Mouse (Mus musculus): ENCODE results near the gene Stx1b. TPM values are rescaled to one million over a fixed set of nuclear protein-coding genes. Genes with fewer than 3 reads are reported as not detected.
"Not testable (repeated sequence)": the region's sequence is repeated elsewhere in the genome, so short reads cannot be mapped to it uniquely, and the experiment has no call there.

Gene Stx1b
- polyA plus RNA-seq, 1 experiment from 2014 or later = 16.3 TPM

- Histone ChIP-seq H3K36me3 (peaks cover 64% of the 10 kb centered on the region), H3K27ac (replicated peaks) (no peak overlapping the region), H3K4me3 (no peak overlapping the region), H3K27me3 (no peaks in the 10 kb centered on the region), H3K9me3 (no peaks in the 10 kb centered on the region), H3K9ac (replicated peaks) (no peak overlapping the region), H3K4me1 (0 out of 2 replicates have a peak, but pooled peaks cover 5% of the 10 kb centered on the region), H3K4me2 (replicated peaks) (no peak overlapping the region)
- no peak for ATAC-seq (ENCODE audit: low FRiP score, low read depth)
- 90% methylated on average over 13 of the region's 13 CpGs for WGBS
Observed at GRCm38 (mm10) chr7:127799211-127799610, 25.1 kb downstream of the Stx1b start.

GRCm38 (mm10) chr7:127798591-127798990 lies 25.8 kb downstream of the Stx1b start:
- H3K36me3 ChIP-seq = peaks cover 69% of the 10 kb centered on the region

DNA sequence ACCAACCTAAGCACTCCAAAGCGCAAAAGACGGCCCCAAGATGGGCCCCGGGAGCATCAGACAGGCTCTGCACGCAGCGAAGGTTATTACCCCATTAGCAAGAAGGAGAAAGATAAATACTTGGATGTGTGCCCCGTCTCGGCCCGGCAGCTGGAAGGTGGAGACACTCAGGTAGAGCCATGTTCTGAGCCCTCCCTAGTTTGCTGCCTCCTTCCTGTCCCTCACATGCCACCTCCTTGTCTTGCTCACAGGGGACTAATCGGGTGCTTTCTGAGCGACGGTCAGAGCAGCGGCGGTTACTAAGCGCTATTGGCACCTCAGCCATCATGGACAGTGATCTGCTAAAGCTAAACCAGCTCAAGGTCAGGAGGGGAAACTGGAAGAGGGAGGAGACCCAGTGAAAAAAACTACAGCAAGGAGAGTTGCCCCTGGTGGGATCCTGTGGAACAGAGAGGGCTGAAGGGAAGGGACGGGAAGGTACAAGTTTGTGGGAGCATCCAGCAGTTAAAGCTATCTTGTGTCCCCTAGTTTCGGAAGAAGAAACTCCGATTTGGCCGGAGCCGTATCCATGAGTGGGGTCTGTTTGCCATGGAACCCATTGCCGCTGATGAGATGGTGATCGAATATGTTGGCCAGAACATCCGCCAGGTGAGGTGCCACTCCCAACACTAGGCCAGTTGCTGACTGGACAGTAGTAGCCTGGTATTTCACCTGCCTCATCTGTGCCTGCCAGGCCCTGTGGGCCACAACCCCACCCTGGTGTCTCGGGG lies 27.1 kb downstream of the Stx1b start:
- Histone ChIP-seq H3K36me3 (peaks cover 78% of the 10 kb centered on the region), H3K27me3 (no peaks in the 10 kb centered on the region), H3K9ac (replicated peaks) (no peak overlapping the region), H3K4me3 (no peak overlapping the region), H3K9me3 (no peaks in the 10 kb centered on the region), H3K4me1 (0 out of 2 replicates have a peak, but pooled peaks cover 5% of the 10 kb centered on the region), H3K4me2 (replicated peaks) (no peak overlapping the region), H3K27ac (replicated peaks) (no peak overlapping the region)
- WGBS = 95% methylated on average over 23 of the region's 23 CpGs
- ATAC-seq (ENCODE audit: low FRiP score, low read depth) = no peak

More at GRCm38 (mm10) chr7:127798591-127798990, 25.8 kb downstream of the Stx1b start:
- no peak for ATAC-seq (ENCODE audit: low FRiP score, low read depth)
- Histone ChIP-seq H3K9me3 (no peaks in the 10 kb centered on the region), H3K4me1 (0 out of 2 replicates have a peak, but pooled peaks cover 5% of the 10 kb centered on the region), H3K27ac (replicated peaks) (no peak overlapping the region), H3K27me3 (no peaks in the 10 kb centered on the region), H3K9ac (replicated peaks) (no peak overlapping the region), H3K4me2 (replicated peaks) (no peak overlapping the region), H3K4me3 (no peak overlapping the region)
- 89% methylated on average over 4 of the region's 4 CpGs for WGBS

DNA sequence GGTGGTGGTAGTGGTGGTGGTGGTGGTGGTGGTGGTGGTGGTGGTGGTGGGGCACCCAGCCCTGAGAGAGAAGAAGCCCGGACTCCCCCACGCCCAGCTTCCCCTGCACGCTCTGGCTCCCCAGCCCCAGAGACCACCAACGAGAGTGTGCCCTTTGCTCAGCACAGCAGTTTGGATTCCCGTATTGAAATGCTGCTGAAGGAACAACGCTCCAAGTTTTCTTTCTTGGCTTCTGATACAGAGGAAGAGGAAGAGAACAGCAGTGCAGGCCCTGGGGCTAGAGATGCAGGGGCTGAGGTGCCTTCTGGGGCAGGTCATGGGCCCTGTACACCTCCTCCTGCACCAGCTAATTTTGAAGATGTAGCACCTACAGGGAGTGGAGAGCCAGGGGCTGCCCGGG lies 39.0 kb downstream of the Stx1b start, which contains the start of gene Gm49388:
Gene Gm49388, plus strand, starts transcription at position 301 of the 400 bp plus-strand sequence.
- H3K9me3 ChIP-seq = no peaks in the 10 kb centered on the region
- no peak within 1 kb of the TSS for H3K4me2 ChIP-seq (replicated peaks)
- H3K9ac ChIP-seq (replicated peaks) = no peak within 1 kb of the TSS
- H3K36me3 ChIP-seq = peaks cover 97% of the 10 kb centered on the region
- WGBS = 91% methylated on average over 6 of the region's 7 CpGs
- no peak within 1 kb of the TSS for H3K4me3 ChIP-seq
- no peak within 1 kb of the TSS for H3K27ac ChIP-seq (replicated peaks)
- no peak for ATAC-seq (ENCODE audit: low FRiP score, low read depth)
- H3K27me3 ChIP-seq = no peaks in the 10 kb centered on the region
- no peaks in the 10 kb centered on the region for H3K4me1 ChIP-seq

DNA sequence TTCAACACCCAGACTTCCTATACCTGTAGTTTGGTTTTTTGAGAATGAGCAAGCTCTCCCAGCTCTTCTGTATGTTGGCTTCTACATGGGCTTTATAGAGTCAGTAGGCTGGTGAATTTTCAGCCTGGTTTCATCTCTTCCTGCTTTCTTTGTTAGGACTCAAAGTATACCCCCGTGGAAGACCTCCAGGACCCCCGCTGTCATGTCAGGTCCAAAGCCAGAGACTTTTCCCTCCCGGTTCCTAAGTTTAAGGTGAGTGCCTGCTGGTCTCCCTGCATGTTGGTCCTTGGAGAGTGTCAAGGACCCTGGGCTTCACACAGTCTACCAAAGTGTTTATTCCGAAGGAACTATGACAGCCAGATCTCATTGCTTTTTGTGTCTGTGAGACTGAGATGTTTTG lies 46.0 kb downstream of the Stx1b start:
- no peaks in the 10 kb centered on the region for H3K27me3 ChIP-seq
- 0 out of 2 replicates have a peak overlapping the region, but pooled peaks have one; percentile 97 for H3K27ac ChIP-seq (replicated peaks)
- ATAC-seq (ENCODE audit: low FRiP score, low read depth) = no peak
- peak overlapping the region; percentile 99 for H3K4me3 ChIP-seq
- H3K9ac ChIP-seq (replicated peaks) = peak overlapping the region; percentile 95
- H3K9me3 ChIP-seq = no peaks in the 10 kb centered on the region
- peaks cover 14% of the 10 kb centered on the region for H3K4me1 ChIP-seq
- 83% methylated on average over 4 of the region's 4 CpGs for WGBS
- peak overlapping the region; percentile 80 for H3K4me2 ChIP-seq (replicated peaks)
- H3K36me3 ChIP-seq = peaks cover 49% of the 10 kb centered on the region

GRCm38 (mm10) chr7:127777474-127778266 lies 46.7 kb downstream of the Stx1b start:
- peak overlapping the region; percentile 99 for H3K4me3 ChIP-seq
- H3K4me2 ChIP-seq (replicated peaks) = peak overlapping the region; percentile 80
- no peaks in the 10 kb centered on the region for H3K9me3 ChIP-seq
- H3K27ac ChIP-seq (replicated peaks) = peak overlapping the region; percentile 97
- WGBS = 3% methylated on average over 57 of the region's 66 CpGs
- peak overlapping the region; percentile 95 for H3K9ac ChIP-seq (replicated peaks)
- H3K36me3 ChIP-seq = peaks cover 43% of the 10 kb centered on the region
- H3K27me3 ChIP-seq = no peaks in the 10 kb centered on the region
- peak; percentile 53 for ATAC-seq (ENCODE audit: low FRiP score, low read depth)
- peaks cover 14% of the 10 kb centered on the region for H3K4me1 ChIP-seq

DNA sequence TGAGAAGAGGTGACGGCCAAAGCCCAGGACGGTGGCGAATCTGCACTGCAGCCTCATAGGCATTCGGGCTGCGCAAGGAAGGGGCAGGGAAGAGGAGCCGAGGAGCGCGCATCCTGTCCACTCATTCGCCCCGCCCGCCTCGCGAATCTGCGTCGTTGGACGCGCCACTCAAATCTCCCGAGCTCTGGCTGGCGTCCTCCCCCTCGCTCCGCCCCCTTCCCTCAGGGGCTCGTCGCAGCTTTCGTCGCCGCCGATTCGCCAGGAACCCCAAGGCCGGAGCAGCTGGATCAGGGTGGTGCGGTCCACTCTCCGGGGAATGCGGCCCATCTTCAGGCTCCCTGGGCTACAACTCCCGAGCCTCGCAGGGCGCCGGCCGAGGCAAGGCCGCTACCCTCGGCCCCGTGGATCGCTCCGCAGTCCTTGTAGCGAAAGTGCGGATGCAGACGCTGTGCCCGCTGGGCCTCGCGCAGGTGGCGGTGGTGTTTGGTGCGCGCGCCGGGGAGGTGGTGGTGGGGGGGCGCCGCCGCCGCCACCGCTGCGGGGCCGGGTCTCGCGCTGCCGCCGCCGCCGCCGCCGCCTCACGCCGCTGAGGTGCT lies 47.4 kb downstream of the Stx1b start:
- Histone ChIP-seq H3K9ac (replicated peaks) (peak overlapping the region; percentile 95), H3K4me2 (replicated peaks) (peak overlapping the region; percentile 80), H3K36me3 (peaks cover 36% of the 10 kb centered on the region), H3K9me3 (no peaks in the 10 kb centered on the region), H3K4me1 (peaks cover 14% of the 10 kb centered on the region), H3K27me3 (no peaks in the 10 kb centered on the region), H3K4me3 (peak overlapping the region; percentile 99), H3K27ac (replicated peaks) (peak overlapping the region; percentile 97)
- peak; percentile 93 for ATAC-seq (ENCODE audit: low FRiP score, low read depth)
- WGBS = 2% methylated on average over 53 of the region's 70 CpGs

DNA sequence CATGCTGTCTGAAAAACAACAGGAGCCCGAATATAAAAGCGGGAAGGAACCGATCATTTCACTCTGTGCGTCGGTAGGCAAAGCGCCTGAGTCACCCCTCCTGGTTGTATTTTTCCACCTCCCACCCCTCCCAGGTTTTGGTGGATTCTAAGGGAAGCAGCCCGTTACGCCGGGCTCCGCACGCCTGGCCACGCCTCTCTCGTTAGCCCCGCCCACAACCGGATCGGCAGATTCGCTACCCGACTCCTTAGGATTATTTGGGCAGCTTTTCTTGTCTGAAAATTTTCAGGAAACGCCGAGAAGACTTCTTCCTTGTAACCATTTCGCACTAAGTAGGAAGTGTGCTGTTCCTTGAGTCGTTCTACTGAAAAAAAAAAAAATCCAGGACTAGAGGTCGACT lies 47.9 kb downstream of the Stx1b start, which contains the start of gene Setd1a:
Gene Setd1a, plus strand, starts transcription at position 245 of the 400 bp plus-strand sequence.
- Histone ChIP-seq H3K4me1 (peaks cover 14% of the 10 kb centered on the region), H3K9me3 (no peaks in the 10 kb centered on the region), H3K9ac (replicated peaks) (peak within 1 kb of the TSS; percentile 95), H3K36me3 (peaks cover 31% of the 10 kb centered on the region), H3K27ac (replicated peaks) (peak within 1 kb of the TSS; percentile 97), H3K4me3 (peak within 1 kb of the TSS; percentile 99), H3K27me3 (no peaks in the 10 kb centered on the region), H3K4me2 (replicated peaks) (peak within 1 kb of the TSS; percentile 80)
- under 1% methylated on average over 23 of the region's 23 CpGs for WGBS
- ATAC-seq (ENCODE audit: low FRiP score, low read depth) = peak; percentile 70

GRCm38 (mm10) chr7:127775837-127776236 lies 48.5 kb downstream of the Stx1b start:
- Histone ChIP-seq H3K4me3 (peak overlapping the region; percentile 99), H3K27ac (replicated peaks) (peak overlapping the region; percentile 97), H3K9ac (replicated peaks) (peak overlapping the region; percentile 95), H3K4me2 (replicated peaks) (peak overlapping the region; percentile 80), H3K36me3 (peaks cover 25% of the 10 kb centered on the region), H3K4me1 (peaks cover 19% of the 10 kb centered on the region)
- H3K9me3 ChIP-seq; ATAC-seq (ENCODE audit: low FRiP score, low read depth); H3K27me3 ChIP-seq: not testable (repeated sequence)
- WGBS = 76% methylated on average over 7 of the region's 7 CpGs

DNA sequence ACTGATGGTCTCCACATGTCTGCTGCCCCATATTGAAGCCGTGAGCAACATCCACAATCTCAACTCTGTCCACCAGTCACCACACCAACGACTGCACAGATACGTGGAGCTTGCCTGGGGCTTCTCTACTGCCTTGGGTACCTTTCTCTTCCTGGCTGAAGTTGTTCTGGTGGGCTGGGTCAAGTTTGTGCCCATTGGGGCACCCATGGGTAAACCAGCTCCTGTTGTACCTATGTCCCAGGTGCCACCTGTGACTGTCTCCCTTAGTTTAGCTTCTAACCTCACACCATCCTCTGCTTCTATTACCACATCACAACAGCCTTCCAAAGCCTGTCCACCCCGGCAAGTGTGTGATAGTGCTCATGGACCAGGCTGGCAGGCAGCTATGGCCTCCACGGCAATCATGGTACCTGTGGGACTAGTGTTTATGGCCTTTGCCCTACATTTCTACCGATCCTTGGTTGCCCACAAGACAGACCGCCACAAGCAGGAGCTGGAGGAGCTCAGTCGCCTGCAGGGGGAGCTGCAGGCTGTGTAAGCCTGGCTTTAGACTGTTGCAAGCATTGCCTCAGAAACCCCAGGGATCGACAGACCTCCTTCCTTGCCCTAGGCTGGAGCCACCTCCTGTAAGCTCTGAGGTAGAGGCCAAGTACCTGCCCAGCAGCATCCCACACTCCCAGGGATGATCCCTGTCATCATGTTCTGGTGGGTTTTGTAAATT lies 50.5 kb downstream of the Stx1b start:
- Histone ChIP-seq H3K27ac (replicated peaks) (no peak overlapping the region), H3K4me2 (replicated peaks) (no peak overlapping the region), H3K27me3 (no peaks in the 10 kb centered on the region), H3K9ac (replicated peaks) (no peak overlapping the region), H3K36me3 (peaks cover 5% of the 10 kb centered on the region; the same call in 1 of the 2 replicates), H3K4me1 (peaks cover 39% of the 10 kb centered on the region), H3K4me3 (no peak overlapping the region), H3K9me3 (no peaks in the 10 kb centered on the region)
- no peak for ATAC-seq (ENCODE audit: low FRiP score, low read depth)
- 46% methylated on average over 9 of the region's 9 CpGs for WGBS

- no peaks in the 10 kb centered on the region for H3K27me3 ChIP-seq
- no peaks in the 10 kb centered on the region for H3K9me3 ChIP-seq
- no peak for ATAC-seq (ENCODE audit: low FRiP score, low read depth)
- H3K4me3 ChIP-seq = no peak overlapping the region
- peaks cover 10% of the 10 kb centered on the region for H3K36me3 ChIP-seq
- H3K9ac ChIP-seq (replicated peaks) = no peak overlapping the region
- 84% methylated on average over 1 of the region's 1 CpGs for WGBS
- no peak overlapping the region for H3K4me2 ChIP-seq (replicated peaks)
- no peak overlapping the region for H3K27ac ChIP-seq (replicated peaks)
- H3K4me1 ChIP-seq = peaks cover 36% of the 10 kb centered on the region
Observed at GRCm38 (mm10) chr7:127772557-127772956, 51.8 kb downstream of the Stx1b start.
